Mouse (Mus musculus): ENCODE measurements around the gene 2310007B03Rik.
A peak's percentile ranks its signal among the peaks of the same experiment; 100 is the strongest.
"Not testable (repeated sequence)": the region's sequence is repeated elsewhere in the genome, so short reads cannot be mapped to it uniquely, and the experiment has no call there.

The 2310007B03Rik gene

DNA sequence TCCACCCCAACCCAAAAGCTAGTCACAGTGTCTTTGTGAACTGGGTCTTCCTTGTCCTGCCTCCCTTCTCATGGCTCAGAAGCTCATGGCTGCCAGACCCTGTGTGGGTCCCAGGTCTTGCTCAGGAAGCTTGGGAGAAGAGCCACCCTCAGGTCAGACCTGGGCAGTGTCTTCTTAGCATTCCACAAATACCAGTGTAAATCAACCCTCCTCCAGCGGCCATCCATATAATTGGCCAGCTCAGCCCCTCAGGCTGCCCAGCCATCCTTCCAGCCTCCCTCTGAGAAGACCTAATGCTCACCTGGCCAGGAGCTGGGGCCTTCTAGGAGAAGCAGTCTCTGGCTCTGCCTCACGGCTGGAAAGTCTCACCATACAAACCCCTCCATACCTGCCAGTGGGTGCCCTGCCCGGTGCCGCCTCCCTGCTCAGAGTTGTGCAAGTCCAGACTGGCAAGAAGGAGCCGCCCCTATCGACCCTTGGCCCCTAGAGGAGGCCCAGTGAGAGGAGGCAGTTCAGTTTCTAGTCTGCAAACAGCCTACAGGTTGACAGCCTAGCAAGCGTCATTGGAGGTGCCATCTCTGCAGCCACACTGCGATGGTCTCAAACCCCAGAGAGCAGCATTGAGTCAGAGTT is at the start of gene 2310007B03Rik:
Gene 2310007B03Rik (minus strand): TSS at position 448 of the 633 bp plus-strand sequence.
- DNase-seq (ENCODE audit: low read depth): no peak

DNA sequence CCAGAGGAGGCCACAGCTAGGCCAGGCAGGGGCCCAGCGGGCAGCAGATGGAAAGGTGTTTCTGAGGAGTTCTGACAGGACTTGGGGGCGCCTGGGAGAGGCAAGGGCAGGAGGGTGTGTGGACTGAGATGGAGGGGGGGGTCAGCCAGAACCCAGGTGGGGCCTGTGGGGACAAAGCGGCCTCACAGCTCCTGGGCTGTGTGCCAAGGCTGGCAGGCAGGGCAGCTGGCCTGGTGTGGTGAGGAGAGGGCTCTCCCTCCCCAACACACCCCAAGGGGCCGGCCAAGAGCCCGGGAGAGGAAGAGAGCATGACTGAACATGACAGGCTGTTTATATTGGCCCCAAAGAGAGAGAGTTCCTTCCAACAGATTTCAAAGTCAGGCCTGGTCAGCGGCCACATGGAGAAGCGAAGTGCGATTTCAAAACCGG is 49.5 kb upstream of the 2310007B03Rik start:
- no peak for DNase-seq (ENCODE audit: low read depth)

GRCm38 (mm10) chr1:93207536-93208064 is 46.9 kb upstream of the 2310007B03Rik start:
- DNase-seq (ENCODE audit: low read depth): no peak

GRCm38 (mm10) chr1:93206277-93206970 is 45.7 kb upstream of the 2310007B03Rik start:
- DNase-seq (ENCODE audit: low read depth): no peak

DNA sequence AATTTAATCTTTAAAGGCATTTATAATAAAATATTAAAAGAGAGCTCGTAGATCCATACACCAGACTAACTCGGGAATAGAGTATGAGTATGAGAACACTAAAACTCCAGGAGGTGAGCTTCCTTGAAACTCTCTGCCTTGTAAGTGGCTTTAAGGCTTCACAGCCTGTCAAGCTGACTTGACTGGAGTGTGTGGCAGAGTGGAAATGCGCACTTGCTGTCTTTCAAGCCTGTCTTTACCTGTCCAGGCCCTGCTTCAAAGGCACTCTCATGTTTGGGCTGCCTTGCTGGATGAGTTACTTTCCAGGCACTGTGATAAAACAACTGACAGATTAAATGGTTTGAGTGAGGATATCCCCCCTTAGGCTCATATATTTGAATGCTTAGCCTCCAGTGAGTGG is 37.2 kb upstream of the 2310007B03Rik start:
- no peak for DNase-seq (ENCODE audit: low read depth)

GRCm38 (mm10) chr1:93197454-93197853 is 36.7 kb upstream of the 2310007B03Rik start:
- DNase-seq (ENCODE audit: low read depth): not testable (repeated sequence)

DNA sequence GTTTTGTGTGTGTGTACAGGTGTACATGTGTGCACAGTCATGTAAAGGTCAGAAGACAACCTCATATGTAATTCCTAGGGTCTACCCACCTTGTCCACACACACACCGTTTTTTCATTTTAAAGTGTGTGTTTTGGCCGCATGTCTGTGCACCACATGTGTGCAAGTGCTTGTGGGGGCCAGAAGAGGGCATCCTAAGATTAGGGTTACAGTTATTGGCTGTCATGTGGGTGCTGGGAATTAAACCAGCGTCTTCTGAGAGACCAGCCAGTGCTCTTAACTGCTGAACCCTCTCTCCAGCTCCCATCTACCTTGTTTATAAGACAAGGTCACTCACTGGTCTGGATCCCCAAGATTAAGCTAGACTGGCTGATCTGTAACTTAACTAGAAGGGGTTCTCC is 34.2 kb upstream of the 2310007B03Rik start:
- DNase-seq (ENCODE audit: low read depth): no peak

DNA sequence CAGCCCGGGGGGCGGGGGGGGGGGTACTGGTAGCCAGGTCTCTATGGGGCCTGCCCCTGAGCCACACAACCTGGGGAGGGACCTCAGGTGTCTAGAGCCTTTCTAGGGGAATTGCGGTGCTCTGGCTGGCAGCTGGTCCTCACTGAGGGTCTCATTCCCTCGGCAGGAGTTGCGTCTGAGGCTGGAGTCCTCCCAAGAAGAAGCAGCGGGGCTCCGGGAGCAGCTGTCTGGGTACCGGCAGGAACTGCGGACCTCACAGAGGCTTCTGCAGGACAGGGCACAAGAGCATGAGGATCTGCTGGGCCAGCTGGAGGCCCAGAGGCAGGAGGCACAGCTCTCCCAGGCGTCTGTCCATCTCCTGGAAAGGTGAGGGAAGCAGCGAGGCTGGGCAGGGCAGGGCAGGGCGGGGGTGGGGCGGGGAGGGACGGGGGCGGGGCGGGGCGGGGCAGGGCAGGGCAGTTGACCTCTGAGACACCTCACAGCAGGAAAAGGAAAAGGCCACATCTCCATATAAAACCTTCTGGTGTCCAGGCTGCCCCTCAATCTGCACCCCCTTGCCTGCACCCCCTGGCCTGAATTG is 30.1 kb upstream of the 2310007B03Rik start:
- DNase-seq (ENCODE audit: low read depth): no peak

DNA sequence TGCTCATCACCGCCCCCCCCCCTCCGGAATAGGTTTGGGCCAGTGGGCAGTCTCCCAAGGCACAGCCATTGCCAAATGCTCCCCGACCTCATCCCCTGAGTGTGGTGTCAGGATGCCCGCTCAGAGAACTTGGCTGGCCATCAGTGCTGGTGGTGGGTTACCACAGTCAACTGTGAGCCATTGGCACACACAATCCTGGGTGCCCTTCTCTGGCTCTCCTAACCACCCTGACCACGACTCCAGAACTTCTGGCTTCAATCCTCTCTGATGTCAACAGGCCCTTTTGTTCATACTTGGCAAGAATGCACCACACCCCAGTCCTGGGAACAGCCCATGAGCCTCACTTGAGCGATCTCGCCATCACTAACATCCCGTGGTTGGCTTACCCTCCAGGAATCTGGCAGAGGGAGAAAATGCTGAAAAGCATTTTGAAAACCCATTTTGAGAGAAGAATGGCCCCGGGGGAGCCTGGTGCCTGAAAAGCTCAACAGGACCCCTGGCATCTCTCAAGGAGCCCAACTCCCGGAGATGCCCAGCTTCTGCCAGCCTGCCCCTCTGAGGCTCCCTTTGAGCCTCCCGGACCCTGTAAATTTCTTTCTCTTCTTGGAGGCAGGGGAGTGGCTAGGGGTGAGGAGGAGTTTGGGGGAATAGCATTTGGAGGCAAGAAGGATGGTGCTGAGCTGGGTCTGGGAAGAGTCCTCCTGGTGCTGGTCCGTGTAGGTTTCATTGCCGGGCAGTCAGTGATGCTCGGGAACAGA is 23.5 kb upstream of the 2310007B03Rik start:
- no peak for DNase-seq (ENCODE audit: low read depth)

GRCm38 (mm10) chr1:93182281-93182680 is 21.5 kb upstream of the 2310007B03Rik start:
- DNase-seq (ENCODE audit: low read depth): no peak

DNA sequence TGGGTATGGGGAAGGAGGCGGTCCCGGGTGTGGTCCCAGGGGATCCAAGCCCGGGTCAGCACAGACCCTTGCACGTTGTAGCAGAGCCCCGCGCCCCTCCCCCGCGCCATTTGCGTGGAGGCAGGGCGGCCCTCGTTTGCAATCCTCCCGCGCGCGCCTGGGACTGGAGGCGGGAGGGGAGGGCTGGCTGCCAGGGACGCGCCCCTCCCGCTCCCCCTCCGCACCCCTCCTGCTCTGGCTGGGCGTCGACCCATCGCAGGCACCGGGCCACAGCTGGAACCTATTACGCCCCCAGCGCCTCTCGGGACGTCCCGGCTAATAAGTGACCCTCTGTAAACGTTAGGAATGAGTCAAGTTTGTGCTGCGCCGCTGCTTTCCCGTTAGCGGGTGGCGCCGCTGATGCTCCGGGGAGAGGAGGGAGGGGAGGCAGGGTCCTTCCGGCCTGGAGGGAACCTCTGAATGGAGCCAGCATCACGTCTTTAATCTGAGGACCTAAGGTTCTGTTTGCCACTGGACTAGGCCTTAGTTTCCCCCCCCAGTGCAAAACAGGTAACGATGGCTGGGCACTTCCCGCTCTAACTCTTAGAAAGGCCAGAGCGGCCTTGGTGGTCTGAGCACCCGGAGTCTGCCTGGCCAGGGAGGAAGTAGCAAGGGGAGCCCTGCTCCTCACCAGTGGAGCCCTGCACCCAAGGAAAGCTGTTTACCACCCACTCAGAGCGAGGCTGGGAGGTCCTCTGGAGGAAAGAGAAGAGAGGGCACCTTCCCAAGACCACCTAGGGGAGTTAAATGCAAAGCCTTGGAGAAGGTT is 16.0 kb upstream of the 2310007B03Rik start:
- DNase-seq (ENCODE audit: low read depth): no peak

GRCm38 (mm10) chr1:93175849-93176248 is 15.1 kb upstream of the 2310007B03Rik start:
- no peak for DNase-seq (ENCODE audit: low read depth)

GRCm38 (mm10) chr1:93174399-93174798 is 13.7 kb upstream of the 2310007B03Rik start:
- peak; percentile 67 for DNase-seq (ENCODE audit: low read depth)

DNA sequence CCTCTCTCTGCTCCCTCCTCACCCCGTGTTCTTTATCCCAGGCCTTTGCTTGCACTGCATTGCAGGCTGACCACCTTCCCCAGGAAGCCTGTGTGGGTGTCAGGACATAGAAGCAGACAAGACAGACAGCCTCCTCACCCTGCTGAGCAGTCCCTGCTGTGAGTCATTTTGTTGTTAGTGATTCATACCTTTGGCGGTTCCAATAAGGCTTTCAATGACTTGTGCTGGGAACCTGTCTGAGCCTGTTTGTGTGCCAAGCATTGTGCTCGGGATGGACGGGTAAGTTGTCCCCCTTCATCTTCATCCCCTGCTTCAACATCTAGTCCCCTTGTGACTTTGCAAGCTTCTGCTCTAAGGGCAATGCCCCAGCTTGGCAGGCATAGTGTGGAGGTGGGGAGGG is 12.9 kb upstream of the 2310007B03Rik start:
- DNase-seq (ENCODE audit: low read depth): no peak

GRCm38 (mm10) chr1:93168295-93168775 is 7.6 kb upstream of the 2310007B03Rik start, which contains the start of gene Crocc2:
TSS of gene Crocc2 (plus strand) at chr1:93168725.
- DNase-seq (ENCODE audit: low read depth): no peak

- no peak for DNase-seq (ENCODE audit: low read depth)
These were observed 5.8 kb upstream of the 2310007B03Rik start for GRCm38 (mm10) chr1:93166346-93167079.

DNA sequence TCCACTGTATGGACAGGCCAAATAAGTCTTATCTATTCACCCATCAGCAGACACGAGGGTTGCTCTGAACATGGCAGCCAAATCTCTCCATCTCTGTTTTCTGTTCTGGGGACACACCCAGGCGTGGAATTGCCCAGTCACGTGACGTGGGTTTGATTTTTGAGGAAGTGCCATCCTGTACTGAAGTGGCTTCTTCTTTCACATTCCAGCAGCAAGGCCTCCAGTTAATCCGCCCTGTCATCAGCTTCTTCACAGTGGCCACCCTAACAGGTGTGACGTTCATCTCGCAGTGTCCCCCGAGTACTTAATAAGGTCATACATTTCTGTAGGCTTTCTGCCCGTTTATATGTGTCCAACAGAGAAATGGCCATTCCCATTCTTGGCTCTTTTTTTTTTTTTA is 4.7 kb upstream of the 2310007B03Rik start:
- no peak for DNase-seq (ENCODE audit: low read depth)

DNA sequence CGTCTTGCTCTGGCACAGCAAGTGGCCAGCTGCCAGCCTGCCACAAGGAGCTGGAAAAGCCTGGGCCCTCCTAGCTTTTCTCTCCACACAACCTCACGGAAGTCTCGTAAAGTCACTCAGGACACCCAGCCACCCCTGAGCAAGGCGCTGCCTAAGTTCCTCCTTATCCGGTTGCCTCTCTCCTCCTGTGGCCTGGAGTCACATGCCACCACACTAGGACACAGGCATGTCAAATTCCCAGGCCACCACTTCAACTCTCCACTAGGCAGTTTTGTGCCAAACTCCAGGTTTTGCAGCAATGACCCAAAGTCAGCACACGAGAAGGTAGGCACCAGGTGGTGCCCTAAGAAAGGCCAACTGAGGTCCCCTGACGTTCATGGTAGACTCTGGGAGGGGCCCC is 1.8 kb upstream of the 2310007B03Rik start:
- no peak for DNase-seq (ENCODE audit: low read depth)

- no peak for DNase-seq (ENCODE audit: low read depth)
These were observed 1.2 kb upstream of the 2310007B03Rik start for GRCm38 (mm10) chr1:93161921-93162320.

- DNase-seq (ENCODE audit: low read depth): no peak
These were observed 602 bp upstream of the 2310007B03Rik start for GRCm38 (mm10) chr1:93161350-93161749.

Measured in c-Kit-positive CD71-negative TER-119-negative erythroid progenitor cells, embryonic 14.5 days (primary cell).